Mouse (Mus musculus) heart, embryonic 11.5 days (tissue): ENCODE measurements at regions not wholly inside any gene's neighbourhood (a gene's known extent, or its start where the extent isn't known, plus 50 kb on each side); places are given as distances from the start of the nearest gene placed in this dataset.

Experiments used
- ATAC-seq: fragments of 200-750 bp; cut with Nextera tagmentation; replicated peaks from 2 replicates; pipeline ENCODE4 v1.8.0; 2017; ENCODE audit warnings: moderate library complexity; ENCODE audit not compliant: insufficient number of reproducible peaks, low FRiP score, low TSS enrichment
- H3K27ac ChIP-seq: fragments of 300-500 bp; sonication (generic); 2 replicates; pipeline ENCODE4 v1.5.1; 2014; ENCODE audit warnings: mild to moderate bottlenecking, low read depth, low read length
- H3K27me3 ChIP-seq: fragments of 300-500 bp; sonication (generic); 2 replicates; pipeline ENCODE4 v1.6.1; 2014; ENCODE audit warnings: mild to moderate bottlenecking, low read length, mixed read lengths; ENCODE audit not compliant: control insufficient read depth, insufficient read depth
- H3K36me3 ChIP-seq: fragments of 300-500 bp; sonication (generic); 2 replicates; pipeline ENCODE4 v1.6.1; 2014; ENCODE audit warnings: mild to moderate bottlenecking, low read length, moderate library complexity, mixed read lengths; ENCODE audit not compliant: control insufficient read depth, insufficient read depth
- H3K4me1 ChIP-seq: fragments of 300-500 bp; sonication (generic); 2 replicates; pipeline ENCODE4 v1.6.1; 2014; ENCODE audit warnings: low read length; ENCODE audit not compliant: control insufficient read depth, insufficient read depth
- H3K4me2 ChIP-seq: fragments of 300-500 bp; sonication (generic); 2 replicates; pipeline ENCODE4 v1.6.1; 2014; ENCODE audit warnings: mild to moderate bottlenecking, moderate library complexity
- H3K4me3 ChIP-seq: fragments of 300-500 bp; sonication (generic); 2 replicates; pipeline ENCODE4 v1.5.1; 2014; ENCODE audit warnings: low read depth, low read length
- H3K9ac ChIP-seq: fragments of 300-500 bp; sonication (generic); 2 replicates; pipeline ENCODE4 v1.6.1; 2014; ENCODE audit warnings: mild to moderate bottlenecking, low read depth, low read length, moderate library complexity
- H3K9me3 ChIP-seq: fragments of 300-500 bp; sonication (generic); replicated peaks from 2 replicates; pipeline ENCODE4 v1.6.1; 2016; ENCODE audit warnings: low read length; ENCODE audit not compliant: control insufficient read depth
- WGBS: fragments of 180-500 bp; shearing (Covaris S2); extraction: QIAGEN DNeasy Blood & Tissue Kit; methylation state at CpG from one replicate; pipeline ENCODE4 v1.1.7; 2014; ENCODE audit not compliant: insufficient replicate concordance; 5-methylcytosine and 5-hydroxymethylcytosine counted together

- H3K4me2 ChIP-seq, result no peak overlapping the region
- no peaks in the 10 kb centered on the region for H3K36me3 ChIP-seq
- 69% methylated on average over 5 of the region's 5 CpGs for WGBS
- no peak overlapping the region for H3K27ac ChIP-seq
- H3K4me1 ChIP-seq, result no peaks in the 10 kb centered on the region
- no peaks in the 10 kb centered on the region for H3K9me3 ChIP-seq
- H3K27me3 ChIP-seq, result no peaks in the 10 kb centered on the region
- no peak for ATAC-seq
- no peak overlapping the region for H3K4me3 ChIP-seq
- H3K9ac ChIP-seq, result no peak overlapping the region
Measured at GRCm38 (mm10) chr1:194034199-194034883, 583.7 kb upstream of the Plxna2 start.

- Histone ChIP-seq H3K9me3 (no peaks in the 10 kb centered on the region), H3K27me3 (no peaks in the 10 kb centered on the region), H3K4me1 (no peaks in the 10 kb centered on the region), H3K4me3 (no peak overlapping the region), H3K9ac (no peak overlapping the region), H3K27ac (no peak overlapping the region), H3K36me3 (no peaks in the 10 kb centered on the region), H3K4me2 (no peak overlapping the region)
- 100% methylated on average over 1 of the region's 1 CpGs for WGBS
- no peak for ATAC-seq
Measured at GRCm38 (mm10) chr1:194032603-194033002, 585.4 kb upstream of the Plxna2 start.

- Histone ChIP-seq H3K4me3 (no peak overlapping the region), H3K9me3 (no peaks in the 10 kb centered on the region), H3K36me3 (no peaks in the 10 kb centered on the region), H3K4me1 (peaks cover 7% of the 10 kb centered on the region; the same call in 1 of the 2 replicates), H3K9ac (no peak overlapping the region), H3K4me2 (no peak overlapping the region), H3K27ac (no peak overlapping the region), H3K27me3 (no peaks in the 10 kb centered on the region)
- WGBS, result 46% methylated on average over 3 of the region's 3 CpGs
- no peak for ATAC-seq
Measured at GRCm38 (mm10) chr1:194030651-194031228, 587.3 kb upstream of the Plxna2 start.

DNA sequence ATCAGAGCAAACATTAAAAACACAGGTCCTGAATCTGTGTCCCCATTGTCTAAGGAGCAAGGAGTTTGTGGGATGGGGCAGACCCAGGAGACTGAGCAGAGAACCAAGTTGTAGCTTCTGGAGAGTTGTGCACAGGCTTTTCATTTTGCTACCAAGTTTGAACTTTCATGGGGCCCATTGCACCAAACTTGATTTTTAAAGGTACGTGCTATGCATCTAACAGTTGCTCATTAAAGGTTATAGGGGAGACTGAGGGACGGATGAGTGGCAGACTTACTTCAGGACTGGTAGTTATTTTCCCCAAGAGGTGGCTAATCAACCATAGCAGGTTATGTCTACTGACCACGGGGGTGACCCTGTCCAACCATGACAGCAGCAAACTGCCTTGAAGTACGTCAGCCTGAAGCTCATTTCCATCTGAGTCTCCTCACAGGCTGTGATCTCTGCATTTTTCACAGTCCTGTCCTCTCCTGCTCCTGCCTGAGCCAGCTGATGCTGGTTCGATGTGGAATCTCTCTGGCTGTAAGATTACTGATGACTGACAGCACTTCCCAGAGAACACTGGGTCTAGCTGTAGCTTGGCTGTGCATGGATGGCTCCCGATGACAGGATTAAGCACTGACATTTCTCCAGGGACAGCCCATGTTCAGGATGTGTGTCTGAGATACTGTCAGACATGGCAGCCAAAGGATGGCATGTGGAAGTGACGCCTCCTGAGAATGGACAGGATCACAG, 590.9 kb upstream of the Plxna2 start:
- WGBS, result 48% methylated on average over 7 of the region's 7 CpGs
- no peak overlapping the region for H3K27ac ChIP-seq
- H3K27me3 ChIP-seq, result no peaks in the 10 kb centered on the region
- H3K36me3 ChIP-seq, result no peaks in the 10 kb centered on the region
- H3K9me3 ChIP-seq, result no peaks in the 10 kb centered on the region
- peaks cover 7% of the 10 kb centered on the region; the same call in 1 of the 2 replicates for H3K4me1 ChIP-seq
- no peak overlapping the region for H3K9ac ChIP-seq
- H3K4me3 ChIP-seq, result no peak overlapping the region
- H3K4me2 ChIP-seq, result no peak overlapping the region
- ATAC-seq, result no peak

- Histone ChIP-seq H3K9me3 (no peaks in the 10 kb centered on the region), H3K36me3 (no peaks in the 10 kb centered on the region), H3K4me1 (peaks cover 7% of the 10 kb centered on the region; the same call in 1 of the 2 replicates), H3K27ac (no peak overlapping the region), H3K9ac (no peak overlapping the region), H3K4me2 (no peak overlapping the region), H3K27me3 (no peaks in the 10 kb centered on the region), H3K4me3 (no peak overlapping the region)
- 10% methylated on average over 2 of the region's 2 CpGs for whole genome bisulfite sequencing
- no peak for ATAC-seq
Measured at GRCm38 (mm10) chr1:194026213-194026612, 591.8 kb upstream of the Plxna2 start.

GRCm38 (mm10) chr1:194019282-194019681, 598.7 kb upstream of the Plxna2 start:
- Histone ChIP-seq H3K4me2 (no peak overlapping the region), H3K4me3 (no peak overlapping the region), H3K27ac (no peak overlapping the region), H3K4me1 (no peaks in the 10 kb centered on the region), H3K9me3 (no peaks in the 10 kb centered on the region), H3K36me3 (no peaks in the 10 kb centered on the region), H3K27me3 (no peaks in the 10 kb centered on the region), H3K9ac (no peak overlapping the region)
- ATAC-seq, result no peak

GRCm38 (mm10) chr1:193992226-193992625, 622.1 kb upstream of the Camk1g start:
- 91% methylated on average over 2 of the region's 2 CpGs for WGBS
- Histone ChIP-seq H3K4me1 (no peaks in the 10 kb centered on the region), H3K27me3 (0 out of 2 replicates have a peak, but pooled peaks cover 4% of the 10 kb centered on the region), H3K9ac (no peak overlapping the region), H3K27ac (no peak overlapping the region), H3K4me2 (no peak overlapping the region), H3K36me3 (no peaks in the 10 kb centered on the region), H3K9me3 (no peaks in the 10 kb centered on the region), H3K4me3 (no peak overlapping the region)
- ATAC-seq, result no peak

DNA sequence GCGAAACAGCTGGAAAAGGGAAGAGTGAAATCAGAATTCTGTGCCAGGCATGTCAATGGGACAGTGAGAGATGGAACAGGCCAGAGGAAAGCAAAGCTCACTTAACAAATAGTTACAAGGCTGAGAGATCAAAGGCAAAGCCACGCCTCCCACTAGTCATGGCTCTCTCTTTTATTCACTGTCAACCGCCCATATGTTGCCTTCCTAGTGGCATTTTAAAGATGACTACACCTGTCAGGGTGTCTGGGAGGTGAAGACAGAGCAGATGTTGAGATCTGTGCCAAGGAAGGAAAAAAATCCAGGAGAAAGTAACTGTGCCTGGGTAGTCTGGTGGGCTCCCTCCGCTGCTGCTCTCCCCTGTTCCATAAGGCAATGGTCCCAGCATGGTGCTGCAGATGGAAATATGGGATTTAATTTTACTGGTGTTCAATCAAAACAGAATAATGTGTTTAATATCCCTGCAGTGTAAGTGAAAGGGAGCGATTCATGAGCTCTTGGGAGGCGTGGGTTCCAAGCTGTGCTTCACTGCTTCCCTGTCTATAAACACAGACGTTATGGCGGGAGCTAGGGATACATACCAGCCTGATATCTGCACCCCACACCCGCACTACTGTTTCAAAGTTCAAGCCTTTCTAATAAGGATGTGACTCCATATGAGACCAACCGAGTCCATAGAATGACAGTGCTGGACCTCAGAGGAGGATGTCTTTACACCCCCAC, 620.0 kb upstream of the Camk1g start:
- ATAC-seq, result no peak
- H3K27ac ChIP-seq, result no peak overlapping the region
- no peaks in the 10 kb centered on the region for H3K9me3 ChIP-seq
- no peaks in the 10 kb centered on the region for H3K4me1 ChIP-seq
- 71% methylated on average over 10 of the region's 10 CpGs for WGBS
- H3K36me3 ChIP-seq, result no peaks in the 10 kb centered on the region
- H3K9ac ChIP-seq, result no peak overlapping the region
- H3K4me3 ChIP-seq, result no peak overlapping the region
- H3K27me3 ChIP-seq, result 0 out of 2 replicates have a peak, but pooled peaks cover 4% of the 10 kb centered on the region
- H3K4me2 ChIP-seq, result no peak overlapping the region
